Mouse (Mus musculus) CD4-positive, CD25-positive, alpha-beta regulatory T cell, adult 4 months (primary cell): ENCODE results near the gene Osbpl10. TPM values are rescaled to one million over a fixed set of nuclear protein-coding genes. Genes with fewer than 3 reads are reported as not detected.
"Not testable (repeated sequence)": the region's sequence is repeated elsewhere in the genome, so short reads cannot be mapped to it uniquely, and the experiment has no call there.

Experiments
- ATAC-seq: one replicate; pipeline ENCODE4 v1.8.0; 2017
- polyA plus RNA-seq, 2 experiments: library from polyadenylated mRNA; unstranded; fragments of 100-300 nt; shearing (Covaris generic); gene quantifications; one replicate each; pipeline ENCODE4 v1.2.1; 2017

The Osbpl10 gene
- polyA plus RNA-seq, 2 experiments from 2014 or later = not detected

DNA sequence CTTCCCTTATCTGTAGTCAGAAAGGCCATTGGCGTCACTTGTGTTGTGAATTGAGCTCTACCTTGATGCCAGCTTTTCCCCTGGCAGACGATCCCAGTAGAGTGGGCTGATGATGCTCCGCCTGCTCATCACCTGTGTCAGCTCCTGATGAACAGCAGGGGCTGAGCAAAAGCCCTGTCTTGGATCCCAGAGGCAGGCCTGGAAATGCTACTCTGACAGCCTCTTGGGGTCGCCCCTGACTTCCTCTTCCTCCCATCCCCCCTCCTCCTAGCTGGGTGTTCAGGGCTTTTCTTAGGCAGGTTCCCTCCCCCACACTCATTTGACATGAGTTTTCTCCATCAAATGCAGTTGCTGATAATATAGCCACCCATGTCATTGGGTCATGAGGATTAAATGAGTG is 250.8 kb downstream of the Osbpl10 start:
- no peak for ATAC-seq

DNA sequence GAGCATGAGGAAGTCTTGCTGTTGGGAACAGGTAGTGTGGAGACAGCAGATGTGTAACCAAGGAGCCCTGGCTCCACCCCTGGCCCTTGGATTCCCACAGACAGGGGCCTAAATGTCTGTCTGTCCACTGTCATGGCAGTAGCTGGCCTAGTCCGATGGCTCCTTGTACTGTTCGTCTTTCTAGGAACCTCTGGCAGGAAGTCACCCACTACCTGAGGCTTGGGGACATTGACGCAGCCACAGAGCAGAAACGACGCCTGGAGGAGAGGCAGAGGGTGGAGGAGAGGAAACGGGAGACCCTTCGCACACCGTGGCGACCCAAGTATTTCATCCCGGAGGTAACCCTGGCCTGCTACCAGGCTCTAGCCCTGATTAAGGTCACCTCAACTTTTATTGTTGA is 251.3 kb downstream of the Osbpl10 start:
- no peak for ATAC-seq

DNA sequence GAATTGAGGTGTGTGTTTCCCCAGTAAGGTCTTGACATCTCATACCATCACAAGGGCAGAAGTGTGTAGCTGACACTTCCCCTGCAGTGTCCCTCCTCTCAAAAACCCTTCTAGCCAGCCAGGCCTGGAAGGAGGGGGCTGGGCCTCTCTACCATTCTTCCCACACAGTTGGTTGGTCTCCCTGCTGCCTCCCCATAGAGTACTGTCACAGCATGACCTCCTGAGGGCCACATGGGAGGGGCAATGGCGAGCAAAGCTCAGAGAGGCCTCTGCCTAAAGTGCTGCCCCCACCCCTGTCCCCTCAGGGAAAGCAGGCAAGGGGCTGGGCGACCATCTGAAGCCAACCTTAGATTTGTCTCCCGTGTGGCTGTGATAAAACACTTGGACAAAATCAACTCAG is 251.8 kb downstream of the Osbpl10 start:
- no peak for ATAC-seq

- no peak for ATAC-seq
These were observed 253.1 kb downstream of the Osbpl10 start for GRCm38 (mm10) chr9:115231476-115231875.

- no peak for ATAC-seq
These were observed 255.4 kb downstream of the Osbpl10 start for GRCm38 (mm10) chr9:115233721-115234120.

DNA sequence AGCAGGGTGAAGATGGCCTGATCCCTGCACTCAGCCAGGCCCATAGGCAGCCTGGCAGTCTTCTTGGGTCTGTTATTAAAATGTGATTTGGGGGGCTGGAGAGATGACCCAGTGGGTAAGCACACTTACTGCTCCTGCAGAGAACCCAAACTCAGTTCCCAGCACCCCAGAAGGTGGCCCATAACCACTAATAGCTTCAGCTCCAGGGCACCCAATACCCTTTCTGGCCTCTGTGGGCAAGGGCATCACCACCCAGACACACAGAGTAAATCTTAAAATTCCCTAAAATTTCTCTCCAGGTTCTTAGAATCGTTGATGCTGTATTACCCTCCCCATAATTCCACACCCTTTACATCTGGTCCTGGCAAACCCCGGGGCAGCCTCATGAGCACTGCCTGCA is 256.2 kb downstream of the Osbpl10 start:
- no peak for ATAC-seq

GRCm38 (mm10) chr9:115236352-115236841 is 258.0 kb downstream of the Osbpl10 start:
- ATAC-seq = no peak

DNA sequence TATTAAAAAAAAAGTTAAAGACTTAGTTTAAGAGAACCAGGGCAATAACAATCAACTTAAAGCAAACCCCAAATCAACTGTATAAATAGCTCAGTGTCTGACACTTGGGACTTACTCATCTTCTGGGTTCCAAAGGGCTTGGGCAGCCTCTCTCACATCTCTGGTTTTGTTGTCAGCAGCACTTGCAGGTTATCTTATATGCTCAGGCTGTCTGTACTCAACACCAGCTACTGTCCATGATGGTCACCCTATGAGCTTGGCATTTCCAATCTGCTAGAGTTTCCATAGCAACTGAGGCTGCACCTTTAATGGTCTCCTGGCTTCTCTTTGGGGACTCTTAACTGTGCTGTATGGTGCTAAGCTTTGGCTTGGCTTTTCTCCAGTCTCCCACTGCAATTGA is 259.6 kb downstream of the Osbpl10 start:
- no peak for ATAC-seq

- no peak for ATAC-seq
These were observed 261.5 kb downstream of the Osbpl10 start for GRCm38 (mm10) chr9:115239861-115240260.

GRCm38 (mm10) chr9:115243630-115244029 is 265.3 kb downstream of the Osbpl10 start:
- ATAC-seq = no peak

- no peak for ATAC-seq
These were observed 266.7 kb downstream of the Osbpl10 start for GRCm38 (mm10) chr9:115245092-115245491.

- no peak for ATAC-seq
These were observed 270.8 kb downstream of the Osbpl10 start for GRCm38 (mm10) chr9:115249145-115249544.

DNA sequence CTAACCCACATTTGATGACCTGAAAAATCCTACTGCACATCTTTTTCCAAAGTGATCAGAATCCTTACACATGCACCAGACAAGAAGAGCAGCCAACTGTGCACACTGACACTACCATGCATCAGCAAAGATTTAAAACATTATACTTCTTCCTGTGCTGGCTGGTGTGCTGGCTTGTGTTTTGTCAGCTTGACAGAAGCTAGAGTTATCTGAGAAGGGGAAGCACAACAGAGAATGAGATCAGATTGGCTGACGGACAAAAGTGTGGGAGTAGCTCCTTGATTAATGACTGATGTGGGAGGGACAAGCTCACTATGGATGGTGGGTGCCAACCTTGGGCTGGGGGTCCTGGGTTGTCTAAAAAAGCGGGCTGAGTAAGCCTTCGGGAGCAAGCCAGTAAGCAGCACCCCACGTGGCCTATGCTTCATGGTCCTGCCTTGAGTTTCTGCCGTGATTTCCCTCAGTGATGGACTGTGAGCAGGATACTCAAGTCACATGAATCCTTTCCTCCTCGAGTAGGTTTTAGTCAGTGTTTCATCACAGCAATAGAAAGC is 279.4 kb downstream of the Osbpl10 start:
- ATAC-seq = no peak

GRCm38 (mm10) chr9:115259866-115260265 is 281.5 kb downstream of the Osbpl10 start:
- ATAC-seq = no peak

- ATAC-seq = no peak
These were observed 282.1 kb downstream of the Osbpl10 start for GRCm38 (mm10) chr9:115260464-115260863.

DNA sequence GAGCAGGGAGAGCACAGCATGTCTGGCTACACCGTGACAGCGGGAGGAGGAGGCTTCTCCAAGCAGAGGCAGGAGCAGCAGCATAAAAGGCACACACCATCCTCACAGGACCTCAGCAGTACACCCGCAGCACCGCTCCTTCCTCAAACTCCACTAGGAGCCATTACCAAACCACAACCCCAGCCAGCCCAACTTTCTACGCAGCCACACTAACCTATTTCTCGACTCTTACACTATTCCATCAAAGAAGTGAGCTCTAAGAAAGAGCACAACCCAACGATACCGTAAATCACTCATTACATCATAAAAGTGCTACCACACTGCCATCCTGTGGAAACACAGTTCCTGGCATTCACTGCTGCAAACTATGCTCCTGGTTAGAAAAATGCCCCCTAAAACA is 283.1 kb downstream of the Osbpl10 start:
- no peak for ATAC-seq

GRCm38 (mm10) chr9:115261896-115262295 is 283.5 kb downstream of the Osbpl10 start:
- no peak for ATAC-seq

DNA sequence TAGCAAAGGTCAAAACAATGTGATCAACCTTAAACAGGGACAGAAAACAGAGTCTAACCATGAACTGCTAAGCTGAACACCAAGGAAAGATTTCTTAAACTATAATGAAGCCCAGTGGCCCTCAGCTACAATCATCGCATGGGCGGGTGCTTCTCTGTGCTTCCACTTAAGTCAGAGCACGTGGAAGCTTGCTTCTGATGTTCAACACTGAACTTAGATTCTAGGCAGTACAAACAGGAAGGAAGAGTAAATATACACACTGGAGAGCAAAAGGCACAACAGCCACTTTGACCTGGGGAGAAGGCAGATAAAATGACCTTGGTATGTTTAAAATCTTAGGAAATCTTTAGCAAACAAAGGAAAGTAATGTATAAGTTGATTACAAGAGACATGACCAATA is 293.2 kb downstream of the Osbpl10 start:
- no peak for ATAC-seq

DNA sequence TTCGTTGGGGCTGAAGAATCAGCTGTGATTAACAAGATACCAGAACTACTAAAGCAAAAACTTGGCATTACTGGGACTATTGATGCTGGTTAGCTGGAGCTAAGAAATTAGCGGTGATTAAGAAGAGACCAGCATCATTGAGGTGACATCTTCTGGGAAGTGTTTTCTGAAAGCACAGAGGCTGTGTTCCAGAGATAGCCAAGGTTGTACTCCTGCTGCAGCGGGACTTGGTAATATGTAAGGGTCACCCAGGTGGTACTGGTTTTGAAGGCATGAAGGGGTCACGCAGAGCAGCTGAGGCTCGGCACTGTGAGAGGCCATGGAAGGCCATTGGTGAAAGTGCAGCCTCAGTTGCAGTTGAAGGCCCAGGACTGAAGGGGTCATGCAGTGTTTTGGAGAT is 294.1 kb downstream of the Osbpl10 start:
- ATAC-seq = not testable (repeated sequence)

GRCm38 (mm10) chr9:115273095-115273649 is 294.8 kb downstream of the Osbpl10 start:
- ATAC-seq = no peak

DNA sequence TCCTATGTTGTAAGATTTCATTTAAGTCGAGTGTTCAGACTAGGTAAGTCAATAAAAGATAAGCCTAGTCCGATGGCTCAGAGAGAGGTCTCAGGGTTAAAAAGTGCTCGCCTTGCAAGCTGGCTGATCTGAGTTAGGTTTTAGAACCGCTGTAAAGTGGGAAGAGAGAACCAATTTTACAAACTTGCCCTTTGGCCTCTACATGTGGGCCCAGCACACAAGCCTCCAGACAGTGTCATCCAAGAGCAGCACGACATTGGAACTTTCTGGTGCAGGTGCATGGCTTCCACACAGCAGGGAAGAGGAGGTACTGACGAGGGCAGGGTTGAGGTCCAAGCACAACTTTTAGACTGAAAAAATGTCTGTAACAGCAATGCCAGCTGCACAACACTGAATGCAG is 296.4 kb downstream of the Osbpl10 start:
- ATAC-seq = no peak

DNA sequence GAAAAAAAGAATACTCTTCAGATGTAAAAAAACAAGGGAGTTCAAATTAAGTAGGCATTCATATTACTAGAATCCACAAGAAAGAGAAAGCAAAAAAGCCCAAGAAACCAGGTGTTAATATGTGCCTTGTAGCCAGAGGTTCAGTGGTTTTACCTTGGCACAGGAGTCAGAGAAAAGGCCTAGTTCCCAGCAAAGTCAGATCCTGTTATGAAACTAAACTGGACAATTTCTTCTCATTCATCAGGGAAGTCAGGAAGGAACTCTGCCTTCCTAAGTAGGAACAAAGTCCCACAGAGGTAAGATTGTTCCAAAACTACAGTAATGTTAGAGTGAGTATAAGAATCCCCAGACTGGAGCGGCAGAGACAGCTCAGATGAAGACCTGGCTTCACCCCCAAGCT is 300.3 kb downstream of the Osbpl10 start:
- no peak for ATAC-seq
